Mouse (Mus musculus): Measurements from ENCODE around the gene Tmem95. TPM values are rescaled to one million over a fixed set of nuclear protein-coding genes. Genes with fewer than 3 reads are reported as not detected.

Gene Tmem95
- total and polyA plus RNA-seq, 2 experiments from 2014 or later: not detected

DNA sequence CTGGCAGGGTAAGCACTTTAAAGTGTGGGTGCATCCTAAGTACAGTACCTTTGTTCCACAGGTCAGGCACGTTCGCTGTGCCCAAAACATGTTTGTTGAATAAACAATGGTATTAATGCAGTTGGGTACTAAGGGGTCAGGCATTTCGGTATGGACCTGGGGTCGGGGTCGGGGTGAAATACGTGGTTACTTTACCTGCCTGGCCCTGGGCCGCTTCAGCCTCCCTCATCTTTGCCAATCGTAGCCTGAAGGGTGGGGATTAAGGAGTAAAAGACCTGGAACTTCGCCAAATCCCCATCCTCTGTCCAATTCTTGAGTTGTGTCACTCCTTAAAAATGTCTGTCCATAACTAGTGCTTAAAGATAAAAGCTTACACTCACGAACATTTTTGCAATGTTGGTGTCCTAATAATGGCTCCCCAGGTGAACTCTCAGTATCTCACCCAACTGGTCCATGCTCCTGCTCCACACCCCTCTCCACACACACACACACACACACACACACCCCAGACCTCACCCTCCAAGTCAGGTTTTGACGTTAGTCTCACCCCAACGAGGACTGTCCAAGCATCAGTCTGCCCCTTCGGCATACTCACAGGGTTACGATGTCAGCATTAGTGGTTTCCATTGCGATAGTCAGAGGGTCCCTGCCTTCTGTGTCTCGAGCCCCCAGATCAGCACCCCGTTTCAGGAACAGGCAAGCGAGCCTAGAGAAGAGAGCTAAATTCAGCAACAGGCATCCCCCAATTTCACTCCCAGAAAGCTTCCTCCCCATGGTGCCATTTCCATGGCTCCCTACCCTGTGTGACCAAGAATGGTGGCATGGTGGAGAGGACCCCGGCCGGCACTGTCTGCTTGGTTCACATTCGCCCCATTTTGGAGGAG lies 4.2 kb upstream of the Tmem95 start:
- Histone ChIP-seq H3K4me2 (ENCODE audit: low read depth, low read length) (peak overlapping the region; percentile 81), H3K9me3 (replicated peaks; ENCODE audit: control insufficient read depth, low read length) (no peaks in the 10 kb centered on the region), H3K27ac (ENCODE audit: low read depth) (peak overlapping the region; percentile 90), H3K9ac (replicated peaks; ENCODE audit: low read depth, low read length) (peak overlapping the region; percentile 59; the same call in 1 of the 2 replicates), H3K27me3 (ENCODE audit: control insufficient read depth, insufficient read depth, low read length) (no peaks in the 10 kb centered on the region), H3K36me3 (replicated peaks; ENCODE audit: control insufficient read depth, insufficient read depth, low read length) (no peaks in the 10 kb centered on the region), H3K4me1 (ENCODE audit: control insufficient read depth, insufficient read depth) (peaks cover 8% of the 10 kb centered on the region; the same call in 1 of the 2 replicates), H3K4me3 (ENCODE audit: low read depth, low read length) (peak overlapping the region; percentile 58)
- DNase-seq (ENCODE audit: low spot score) (no peak), ATAC-seq (ENCODE audit: insufficient read depth, low read depth) (no peak)
- 60% methylated on average over 21 of the region's 21 CpGs for WGBS
- no peak for TF ChIP-seq EP300 (IDR thresholded peaks at IDR 0.05; ENCODE audit: low read depth)
- no peak for TF ChIP-seq CTCF (IDR thresholded peaks at IDR 0.05; ENCODE audit: low read depth)

DNA sequence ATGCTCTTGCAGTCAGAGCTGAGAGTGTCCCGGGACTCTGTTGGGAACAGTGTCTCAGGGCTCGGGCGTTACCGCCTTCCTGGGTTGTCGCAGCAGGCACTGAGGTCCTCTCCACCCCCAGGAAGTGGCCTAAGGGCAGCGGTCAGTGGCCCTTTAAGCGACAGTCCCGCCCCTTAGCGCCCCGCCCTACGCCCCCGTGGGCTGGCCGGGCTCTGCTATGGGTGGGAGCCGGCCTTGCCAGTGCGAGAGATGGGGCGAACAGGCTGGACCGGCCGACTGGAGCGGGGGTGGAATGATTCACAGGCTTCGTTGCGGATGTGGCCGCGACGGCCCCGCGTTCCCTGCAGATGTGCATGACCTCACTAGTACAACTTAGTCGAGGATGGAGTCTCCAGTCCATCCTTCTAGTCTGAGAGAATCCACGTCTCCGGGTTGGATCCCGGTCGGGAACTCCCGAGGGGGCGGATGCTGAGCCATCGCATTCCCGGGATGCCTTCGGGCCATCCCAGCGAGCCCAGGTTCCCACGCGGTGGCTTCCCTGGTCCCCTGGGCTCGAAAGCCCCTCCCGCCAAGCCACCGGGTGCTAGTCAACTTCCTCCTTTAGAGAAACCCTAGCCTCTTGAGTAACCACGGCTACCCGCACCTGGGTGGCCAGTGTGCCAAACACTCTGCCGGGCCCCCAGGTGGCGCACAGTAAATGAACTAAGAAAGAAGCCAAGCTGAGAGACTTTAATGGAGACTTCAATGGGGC lies 3.2 kb upstream of the Tmem95 start, which contains the start of gene Kctd11:
Kctd11 (minus strand) TSS at position 554 of the 751 bp plus-strand sequence.
- H3K4me3 ChIP-seq (ENCODE audit: low read depth, low read length): peak within 1 kb of the TSS; percentile 58
- peak within 1 kb of the TSS; percentile 59 for H3K9ac ChIP-seq (replicated peaks; ENCODE audit: low read depth, low read length)
- under 1% methylated on average over 46 of the region's 46 CpGs for WGBS
- peak; percentile 26 for TF ChIP-seq CTCF (IDR thresholded peaks at IDR 0.05; ENCODE audit: low read depth)
- TF ChIP-seq EP300 (IDR thresholded peaks at IDR 0.05; ENCODE audit: low read depth): peak; percentile 68
- no peaks in the 10 kb centered on the region for H3K27me3 ChIP-seq (ENCODE audit: control insufficient read depth, insufficient read depth, low read length)
- peak within 1 kb of the TSS; percentile 81 for H3K4me2 ChIP-seq (ENCODE audit: low read depth, low read length)
- H3K4me1 ChIP-seq (ENCODE audit: control insufficient read depth, insufficient read depth): peaks cover 8% of the 10 kb centered on the region; the same call in 1 of the 2 replicates
- peak within 1 kb of the TSS; percentile 90 for H3K27ac ChIP-seq (ENCODE audit: low read depth)
- H3K9me3 ChIP-seq (replicated peaks; ENCODE audit: control insufficient read depth, low read length): no peaks in the 10 kb centered on the region
- DNase-seq (ENCODE audit: low spot score) (peak; percentile 81), ATAC-seq (ENCODE audit: insufficient read depth, low read depth) (peak; percentile 84)
- H3K36me3 ChIP-seq (replicated peaks; ENCODE audit: control insufficient read depth, insufficient read depth, low read length): no peaks in the 10 kb centered on the region

DNA sequence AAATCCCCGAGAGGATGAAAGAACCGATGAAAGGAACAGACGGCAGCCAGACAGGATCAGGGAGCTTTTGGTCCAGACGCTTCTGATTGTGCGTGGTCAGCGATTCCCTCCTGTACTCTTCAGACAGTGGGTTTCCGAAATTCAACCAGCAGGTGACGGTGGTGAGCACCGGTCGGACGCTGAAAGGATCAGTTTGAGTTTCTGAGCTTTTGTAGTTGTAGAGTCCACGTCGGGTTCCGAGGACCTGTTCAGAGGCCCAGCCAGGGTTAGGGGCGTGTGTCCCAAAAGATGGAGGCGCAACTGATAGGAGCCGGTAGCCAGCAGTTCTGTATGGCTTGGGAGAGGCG lies 2.7 kb upstream of the Tmem95 start:
- H3K36me3 ChIP-seq (replicated peaks; ENCODE audit: control insufficient read depth, insufficient read depth, low read length): no peaks in the 10 kb centered on the region
- H3K9ac ChIP-seq (replicated peaks; ENCODE audit: low read depth, low read length): peak overlapping the region; percentile 59
- no peaks in the 10 kb centered on the region for H3K27me3 ChIP-seq (ENCODE audit: control insufficient read depth, insufficient read depth, low read length)
- peak overlapping the region; percentile 58 for H3K4me3 ChIP-seq (ENCODE audit: low read depth, low read length)
- TF ChIP-seq EP300 (IDR thresholded peaks at IDR 0.05; ENCODE audit: low read depth): no peak
- peak; percentile 78 for TF ChIP-seq CTCF (IDR thresholded peaks at IDR 0.05; ENCODE audit: low read depth)
- ATAC-seq (ENCODE audit: insufficient read depth, low read depth): peak; percentile 49
- WGBS: under 1% methylated on average over 18 of the region's 18 CpGs
- peak; percentile 79 for DNase-seq (ENCODE audit: low spot score)
- H3K4me1 ChIP-seq (ENCODE audit: control insufficient read depth, insufficient read depth): peaks cover 8% of the 10 kb centered on the region; the same call in 1 of the 2 replicates
- peak overlapping the region; percentile 81 for H3K4me2 ChIP-seq (ENCODE audit: low read depth, low read length)
- H3K27ac ChIP-seq (ENCODE audit: low read depth): peak overlapping the region; percentile 90
- H3K9me3 ChIP-seq (replicated peaks; ENCODE audit: control insufficient read depth, low read length): no peaks in the 10 kb centered on the region

DNA sequence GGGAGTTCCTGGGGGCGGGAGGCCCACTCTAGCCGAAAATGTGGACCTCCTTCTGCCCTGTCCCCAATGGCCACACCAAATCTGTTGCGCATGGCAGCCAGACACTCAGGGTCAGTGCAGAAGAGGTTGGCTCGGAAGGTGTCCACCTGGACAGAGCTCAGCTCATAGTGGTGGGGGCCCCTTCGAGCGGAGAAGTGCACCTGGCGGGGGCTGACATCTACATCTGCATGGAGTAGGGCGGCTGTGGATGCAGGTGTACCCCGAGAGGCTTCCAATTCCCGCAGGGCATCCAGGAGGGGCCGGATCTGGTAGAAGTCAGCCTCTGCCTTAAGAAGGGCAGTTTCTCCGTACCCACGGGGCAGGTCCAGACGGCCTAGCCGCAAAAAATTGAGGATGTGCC lies 1.9 kb upstream of the Tmem95 start:
- H3K4me1 ChIP-seq (ENCODE audit: control insufficient read depth, insufficient read depth): peaks cover 8% of the 10 kb centered on the region; the same call in 1 of the 2 replicates
- ATAC-seq (ENCODE audit: insufficient read depth, low read depth) (no peak), DNase-seq (ENCODE audit: low spot score) (no peak)
- H3K9me3 ChIP-seq (replicated peaks; ENCODE audit: control insufficient read depth, low read length): no peaks in the 10 kb centered on the region
- no peaks in the 10 kb centered on the region for H3K36me3 ChIP-seq (replicated peaks; ENCODE audit: control insufficient read depth, insufficient read depth, low read length)
- peak overlapping the region; percentile 58 for H3K4me3 ChIP-seq (ENCODE audit: low read depth, low read length)
- 58% methylated on average over 15 of the region's 15 CpGs for WGBS
- no peak overlapping the region for H3K27ac ChIP-seq (ENCODE audit: low read depth)
- H3K4me2 ChIP-seq (ENCODE audit: low read depth, low read length): peak overlapping the region; percentile 81
- H3K27me3 ChIP-seq (ENCODE audit: control insufficient read depth, insufficient read depth, low read length): no peaks in the 10 kb centered on the region
- peak overlapping the region; percentile 59; the same call in 1 of the 2 replicates for H3K9ac ChIP-seq (replicated peaks; ENCODE audit: low read depth, low read length)
- TF ChIP-seq CTCF (IDR thresholded peaks at IDR 0.05; ENCODE audit: low read depth) (no peak), EP300 (IDR thresholded peaks at IDR 0.05; ENCODE audit: low read depth) (no peak)

DNA sequence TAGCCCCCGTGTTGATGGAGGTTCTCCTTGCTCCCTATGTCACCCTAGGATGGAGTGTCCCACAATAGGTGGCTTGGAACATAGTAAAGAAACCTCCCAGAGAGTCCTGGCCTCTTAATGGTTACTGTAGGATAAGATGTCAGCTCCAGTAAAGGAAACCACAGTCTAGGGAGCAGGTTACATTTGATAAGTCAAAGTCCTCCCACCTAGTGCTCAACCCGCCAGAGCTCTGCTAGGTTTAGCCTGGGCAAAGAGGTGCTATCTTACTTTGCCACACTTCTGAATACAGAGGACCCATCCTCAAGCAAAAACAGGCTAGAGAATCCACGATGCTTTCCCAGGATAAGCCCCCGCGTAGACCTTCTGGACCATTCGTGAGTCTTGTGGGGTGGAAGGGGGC lies 1.1 kb upstream of the Tmem95 start:
- no peaks in the 10 kb centered on the region for H3K36me3 ChIP-seq (replicated peaks; ENCODE audit: control insufficient read depth, insufficient read depth, low read length)
- H3K9me3 ChIP-seq (replicated peaks; ENCODE audit: control insufficient read depth, low read length): no peaks in the 10 kb centered on the region
- no peak overlapping the region for H3K27ac ChIP-seq (ENCODE audit: low read depth)
- TF ChIP-seq EP300 (IDR thresholded peaks at IDR 0.05; ENCODE audit: low read depth): no peak
- no peak for TF ChIP-seq CTCF (IDR thresholded peaks at IDR 0.05; ENCODE audit: low read depth)
- ATAC-seq (ENCODE audit: insufficient read depth, low read depth) (no peak), DNase-seq (ENCODE audit: low spot score) (no peak)
- WGBS: 82% methylated on average over 6 of the region's 6 CpGs
- no peaks in the 10 kb centered on the region for H3K27me3 ChIP-seq (ENCODE audit: control insufficient read depth, insufficient read depth, low read length)
- H3K4me2 ChIP-seq (ENCODE audit: low read depth, low read length): peak overlapping the region; percentile 81; the same call in 1 of the 2 replicates
- H3K4me1 ChIP-seq (ENCODE audit: control insufficient read depth, insufficient read depth): peaks cover 8% of the 10 kb centered on the region; the same call in 1 of the 2 replicates
- 0 out of 2 replicates have a peak overlapping the region, but pooled peaks have one; percentile 58 for H3K4me3 ChIP-seq (ENCODE audit: low read depth, low read length)
- no peak overlapping the region for H3K9ac ChIP-seq (replicated peaks; ENCODE audit: low read depth, low read length)
